Mouse (Mus musculus): ENCODE measurements around the gene Gm21897.
A peak's percentile ranks its signal among the peaks of the same experiment; 100 is the strongest.
"Not testable (repeated sequence)": the region's sequence is repeated elsewhere in the genome, so short reads cannot be mapped to it uniquely, and the experiment has no call there.

Gene Gm21897

DNA sequence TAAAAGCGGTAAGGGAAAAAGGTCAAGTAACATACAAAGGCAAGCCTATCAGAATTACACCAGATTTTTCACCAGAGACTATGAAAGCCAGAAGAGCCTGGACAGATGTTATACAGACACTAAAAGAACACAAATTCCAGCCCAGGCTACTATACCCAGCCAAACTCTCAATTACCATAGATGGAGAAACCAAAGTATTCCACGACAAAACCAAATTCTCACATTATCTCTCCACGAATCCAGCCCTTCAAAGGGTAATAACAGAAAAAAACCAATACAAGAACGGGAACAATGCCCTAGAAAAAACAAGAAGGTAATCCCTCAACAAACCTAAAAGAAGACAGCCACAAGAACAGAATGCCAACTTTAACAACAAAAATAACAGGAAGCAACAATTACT is at the start of gene Gm21897:
TSS of gene Gm21897 (plus strand) at position 301 of the 400 bp plus-strand sequence.
- not testable (repeated sequence) for DNase-seq (ENCODE audit: low spot score)

DNA sequence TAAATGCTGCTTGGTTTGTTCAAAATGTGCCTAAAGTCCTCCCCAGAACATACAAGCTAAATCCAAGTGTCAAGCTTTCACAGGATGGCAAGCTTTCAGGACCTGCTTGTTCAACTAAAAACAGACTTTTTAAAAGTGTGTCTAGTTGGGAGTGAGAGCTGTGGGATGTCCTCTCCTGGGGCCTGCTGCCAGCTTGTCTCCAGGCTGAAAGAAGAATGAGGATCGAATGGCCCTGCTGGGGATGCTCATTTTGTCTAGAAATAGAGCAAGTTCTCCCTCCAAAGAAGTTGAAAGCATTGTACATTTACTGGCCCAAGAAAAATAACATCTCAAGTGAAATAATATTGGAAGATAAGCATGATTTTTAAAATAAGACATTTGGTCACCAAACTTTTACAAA is 45.0 kb upstream of the Gm21897 start:
- DNase-seq (ENCODE audit: low spot score): no peak

DNA sequence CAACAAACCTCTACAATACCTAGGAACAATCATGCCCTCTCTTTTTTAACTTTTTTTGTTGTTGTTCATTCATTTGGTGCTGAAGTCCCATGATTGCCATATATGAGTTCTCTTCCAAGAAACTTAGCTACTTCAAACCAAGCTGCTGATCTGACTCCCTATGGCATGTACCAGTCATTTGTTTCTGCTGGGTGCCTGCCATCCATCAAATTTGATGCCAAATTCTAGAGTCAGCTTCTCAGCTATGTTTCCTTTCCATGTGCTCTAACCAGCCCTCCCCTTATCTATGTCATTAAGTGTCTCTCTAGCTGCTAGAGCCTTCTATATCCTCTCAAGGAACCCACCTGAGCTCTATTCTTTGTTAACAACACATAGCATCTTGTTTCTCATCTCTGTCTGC is 39.8 kb upstream of the Gm21897 start:
- no peak for DNase-seq (ENCODE audit: low spot score)

DNA sequence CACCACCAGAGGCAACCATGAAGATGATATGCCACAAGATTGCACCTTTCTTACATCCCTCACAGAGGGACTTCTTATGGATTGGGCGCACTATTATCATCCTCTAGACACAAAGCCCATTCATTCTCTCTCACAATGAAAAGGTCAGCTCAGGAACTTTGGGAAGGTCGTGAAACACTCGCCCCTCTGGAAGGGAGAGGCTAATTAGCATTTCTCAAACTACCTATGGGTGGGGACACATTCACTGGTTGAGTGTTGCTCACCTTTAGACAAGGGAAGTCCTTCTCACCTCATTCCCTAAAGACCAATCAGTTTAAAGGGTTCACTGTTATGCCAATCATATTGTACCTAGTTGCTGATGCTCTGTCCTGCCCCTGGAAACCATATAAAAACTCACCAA is 24.2 kb upstream of the Gm21897 start:
- DNase-seq (ENCODE audit: low spot score): no peak

DNA sequence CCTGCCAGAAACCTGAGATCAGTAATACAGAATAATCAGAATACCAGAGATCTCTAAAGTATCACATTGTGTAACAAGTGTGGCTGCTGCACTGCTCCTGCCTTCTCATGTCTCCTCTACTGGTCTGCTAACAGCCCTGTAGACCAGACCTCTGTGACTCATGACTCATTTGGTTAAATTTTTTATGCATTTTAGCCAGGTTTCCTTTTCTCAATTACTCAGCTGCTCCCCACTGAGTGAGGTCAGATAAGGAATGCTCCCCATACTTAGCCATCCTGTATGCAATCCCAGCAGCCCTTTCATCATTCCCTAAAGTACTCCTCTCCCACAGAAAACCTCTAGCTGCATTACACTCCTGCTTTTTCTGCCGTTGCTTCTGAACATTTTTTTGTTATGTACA is 23.0 kb upstream of the Gm21897 start:
- peak; percentile 44 for DNase-seq (ENCODE audit: low spot score)

DNA sequence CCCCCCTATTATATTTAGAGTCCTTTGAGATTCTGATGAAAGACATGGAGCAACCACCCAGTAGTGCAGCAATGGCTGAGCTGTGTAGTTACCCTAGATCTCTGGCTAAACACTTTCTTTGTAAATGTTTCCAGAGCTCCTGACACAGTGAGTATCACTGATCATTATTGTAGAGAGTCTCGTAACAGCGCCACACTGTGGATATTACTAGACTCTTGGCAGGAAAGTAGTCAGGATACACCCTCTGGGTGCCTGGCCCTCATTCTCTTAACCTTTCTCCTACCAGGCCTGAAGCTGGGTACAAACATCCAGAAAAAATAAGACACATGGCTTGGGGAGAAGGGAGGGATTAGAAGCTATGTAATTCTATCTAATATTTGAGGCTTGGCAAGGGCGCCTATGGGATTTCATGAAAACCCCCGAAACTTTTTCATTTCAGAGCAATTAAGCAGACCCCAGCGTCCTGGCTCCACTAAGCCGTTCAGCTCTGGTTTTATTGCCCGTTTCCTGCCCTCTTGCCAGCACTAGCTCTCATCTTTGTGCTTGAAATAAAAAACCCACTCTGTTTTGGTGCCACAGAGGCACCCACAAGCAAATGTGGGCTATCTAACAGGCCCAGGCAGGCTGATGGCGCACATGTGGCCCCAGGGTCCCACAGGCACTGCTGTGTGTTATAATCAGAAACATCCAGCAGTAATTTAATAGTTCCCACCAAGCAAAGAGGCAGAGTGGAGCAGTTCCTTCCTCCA is 22.2 kb upstream of the Gm21897 start:
- DNase-seq (ENCODE audit: low spot score): peak; percentile 55

DNA sequence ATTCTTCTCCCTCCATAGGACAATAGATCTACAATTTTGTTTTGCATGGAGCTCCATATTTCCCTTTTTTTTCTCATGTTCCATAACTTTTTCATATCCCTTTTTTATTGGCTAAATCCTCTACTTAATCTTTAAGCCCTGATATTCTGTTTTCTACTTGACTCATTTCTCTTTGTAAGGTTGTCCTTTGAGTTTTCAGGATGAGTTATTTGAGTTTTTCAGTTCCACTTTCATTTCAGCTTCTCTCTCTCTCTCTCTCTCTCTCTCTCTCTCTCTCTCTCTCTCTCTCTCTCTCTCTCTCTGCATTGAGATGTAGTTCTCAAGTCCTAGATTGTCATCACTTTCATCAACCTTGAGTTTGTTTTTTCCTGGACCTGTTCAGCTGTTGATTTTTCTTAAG is 17.3 kb downstream of the Gm21897 start:
- DNase-seq (ENCODE audit: low spot score): no peak

DNA sequence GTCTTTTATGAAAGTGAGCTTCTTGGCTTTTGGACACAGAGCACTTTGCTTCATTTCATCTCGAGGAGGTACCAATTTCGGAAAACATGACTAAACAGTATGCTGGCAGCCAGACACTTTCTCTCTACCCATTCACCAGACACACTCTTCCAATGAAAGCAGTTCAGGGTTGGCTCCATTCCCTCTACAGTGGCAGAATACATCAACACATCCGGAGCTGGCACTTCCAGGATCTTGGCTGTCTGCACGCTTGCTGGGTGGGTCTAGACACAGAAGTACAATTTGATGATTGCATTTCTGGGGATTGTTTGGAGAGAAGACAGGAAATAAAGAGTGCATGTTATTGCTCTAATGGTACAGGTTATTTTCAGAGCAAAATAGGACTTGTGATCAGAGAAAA is 21.8 kb downstream of the Gm21897 start:
- DNase-seq (ENCODE audit: low spot score): no peak

DNA sequence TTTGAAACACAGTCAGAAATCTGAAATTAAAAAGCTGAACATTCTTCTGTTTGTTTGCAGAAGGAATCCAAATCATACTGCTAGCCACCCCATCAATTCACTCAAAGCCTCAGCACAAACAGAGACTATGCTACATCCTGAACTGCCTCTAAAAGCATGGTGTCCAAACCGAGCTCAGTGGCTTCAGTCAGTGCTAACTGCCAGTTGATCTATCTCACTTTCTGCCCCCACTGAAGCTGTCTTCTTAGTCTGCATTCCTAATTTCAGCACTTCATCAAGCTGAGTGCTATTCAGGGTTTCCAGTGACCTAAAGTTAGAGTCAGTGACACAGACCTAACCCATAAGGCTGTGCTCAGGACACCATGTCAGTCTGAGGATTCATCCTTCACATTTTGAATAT is 28.8 kb downstream of the Gm21897 start:
- no peak for DNase-seq (ENCODE audit: low spot score)

DNA sequence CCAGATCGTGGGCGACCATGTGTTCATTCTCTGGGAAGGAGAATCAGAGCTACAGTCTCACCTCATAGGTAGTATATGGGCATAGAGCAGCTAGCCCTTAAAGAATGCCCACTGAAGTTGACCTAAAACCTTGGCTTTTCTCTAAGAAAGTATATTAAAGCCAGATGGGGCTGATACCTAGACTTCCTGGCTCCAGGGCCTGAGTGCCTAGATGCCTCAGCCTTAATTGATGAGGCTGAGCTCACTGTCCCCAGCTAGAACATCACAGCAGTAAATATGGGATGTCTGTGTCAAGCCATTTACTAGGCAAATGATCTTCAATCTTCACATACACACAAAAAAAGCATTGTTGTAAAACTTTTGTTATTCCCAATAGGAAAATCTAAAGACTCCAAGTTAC is 32.1 kb downstream of the Gm21897 start:
- DNase-seq (ENCODE audit: low spot score): no peak

DNA sequence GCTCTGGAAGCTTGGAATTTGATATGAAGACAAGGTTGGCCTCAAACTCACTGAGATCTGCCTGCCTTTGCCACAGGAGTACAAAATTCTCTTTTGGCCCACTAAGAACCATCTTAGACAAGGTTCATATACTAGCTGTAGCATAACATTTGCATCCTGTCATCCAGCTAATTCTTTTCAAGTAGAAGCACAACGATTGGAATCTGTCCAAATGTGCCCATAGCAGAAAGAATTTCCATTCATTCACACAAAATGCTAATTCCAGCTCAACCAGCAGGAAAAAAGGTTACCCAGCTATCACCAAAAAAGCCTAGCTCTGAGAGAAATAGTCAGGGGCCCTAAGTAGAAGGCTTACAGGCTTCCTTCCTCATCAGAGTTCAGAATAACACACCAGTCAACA is 34.0 kb downstream of the Gm21897 start:
- DNase-seq (ENCODE audit: low spot score): no peak

DNA sequence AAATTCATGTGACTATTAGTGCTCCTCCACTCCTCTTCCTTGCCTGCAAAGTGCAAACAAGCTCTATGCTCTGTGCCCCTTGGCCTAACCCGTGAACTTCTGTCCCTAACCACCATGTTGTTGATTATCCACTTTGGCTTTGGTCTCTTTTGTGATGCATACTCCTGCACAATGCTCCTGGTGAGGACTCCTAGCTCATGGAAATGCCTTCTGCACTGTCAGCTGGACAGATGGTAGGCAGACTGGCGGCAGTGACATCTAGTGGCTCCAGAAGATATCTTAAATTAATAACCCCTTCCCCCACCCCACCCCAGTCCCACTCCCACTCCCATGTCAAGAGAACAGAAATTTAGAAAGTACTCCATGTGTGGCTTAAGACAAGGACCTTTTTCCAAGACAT is 35.1 kb downstream of the Gm21897 start:
- no peak for DNase-seq (ENCODE audit: low spot score)

DNA sequence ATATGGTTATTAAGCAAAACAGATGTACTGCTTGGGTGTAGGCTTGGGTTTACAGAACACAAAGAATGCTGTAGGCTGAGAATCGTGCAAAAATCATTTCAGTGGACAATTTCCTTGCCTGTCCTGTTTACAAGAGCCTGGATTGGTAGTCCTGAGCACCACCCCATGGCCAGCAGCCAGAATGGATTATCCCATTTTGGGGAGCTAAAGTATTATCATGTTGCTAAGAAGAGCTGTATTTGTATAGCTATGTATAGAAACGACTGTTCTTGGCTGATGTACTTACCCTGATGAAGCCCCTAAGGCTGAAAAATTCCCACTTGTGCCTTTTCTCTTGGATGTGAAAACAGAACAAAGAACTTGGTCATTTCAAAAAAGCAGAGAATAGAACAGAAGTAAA is 37.6 kb downstream of the Gm21897 start:
- no peak for DNase-seq (ENCODE audit: low spot score)

DNA sequence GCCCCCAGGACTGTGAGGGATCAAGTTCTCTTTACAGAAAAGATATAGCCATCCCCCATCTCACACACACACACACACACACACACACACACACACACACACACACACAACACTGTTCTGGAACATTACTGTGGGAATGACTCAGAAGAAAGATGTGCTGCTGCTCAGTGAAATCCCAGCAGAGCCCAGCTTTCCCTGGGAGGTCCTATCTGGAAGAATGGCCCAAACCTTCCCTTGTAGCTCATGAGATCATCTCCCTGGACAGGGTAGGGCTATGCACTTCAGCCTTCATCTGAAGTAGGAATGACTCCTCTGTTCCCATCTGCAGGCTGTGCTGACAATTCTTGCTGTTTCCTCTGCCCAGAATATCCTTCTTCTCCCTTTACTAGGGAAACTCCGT is 38.1 kb downstream of the Gm21897 start:
- no peak for DNase-seq (ENCODE audit: low spot score)

DNA sequence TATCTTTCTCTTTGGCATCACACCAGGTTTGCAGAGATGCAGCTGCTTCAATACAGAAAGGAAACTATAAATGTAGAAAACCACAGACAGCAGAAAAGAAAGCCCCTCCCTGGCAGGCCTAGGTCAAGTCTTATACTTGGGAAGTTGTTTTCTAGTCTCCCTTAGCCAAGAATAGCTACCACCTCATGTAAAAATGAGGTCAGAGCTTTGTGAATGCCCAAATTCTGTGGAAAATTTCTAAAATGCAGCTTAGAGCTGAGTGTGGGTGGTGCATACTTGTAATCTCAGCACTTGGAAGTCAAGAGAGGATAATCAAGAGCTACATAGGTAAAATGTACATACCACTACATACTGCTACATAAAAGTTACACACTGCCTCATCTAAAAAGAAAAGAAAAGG is 40.5 kb downstream of the Gm21897 start:
- no peak for DNase-seq (ENCODE audit: low spot score)

DNA sequence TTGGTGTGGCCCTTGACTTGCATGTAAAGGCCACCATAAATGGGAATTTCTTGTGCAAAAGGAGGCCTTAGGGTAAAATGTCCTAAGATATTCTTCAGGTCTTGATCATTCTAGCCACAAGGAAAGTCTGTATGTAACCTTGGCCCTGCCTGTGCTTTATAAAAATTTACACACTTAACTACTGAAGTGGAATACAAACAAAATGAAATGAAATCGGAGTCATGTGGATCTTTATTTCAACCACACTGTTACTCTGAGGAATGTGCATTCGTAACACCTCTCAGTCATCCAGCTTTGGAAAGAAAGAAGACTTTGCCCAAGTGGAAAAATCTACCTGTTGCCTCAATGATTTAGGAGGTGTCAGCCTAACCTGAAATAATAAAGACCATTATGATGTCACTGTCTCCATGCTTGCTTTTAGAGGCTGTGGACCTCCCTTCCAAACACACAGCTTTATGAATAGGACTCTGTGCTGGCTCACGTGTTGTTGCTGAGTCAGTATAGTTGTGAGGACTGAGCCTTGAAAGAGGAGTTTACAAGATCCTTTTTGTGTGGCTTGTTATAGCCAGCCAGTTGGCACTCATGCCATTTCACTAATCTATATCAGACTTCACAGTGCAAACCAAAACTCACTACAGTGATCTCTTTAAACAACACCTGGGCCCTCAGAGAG is 42.0 kb downstream of the Gm21897 start:
- no peak for DNase-seq (ENCODE audit: low spot score)

DNA sequence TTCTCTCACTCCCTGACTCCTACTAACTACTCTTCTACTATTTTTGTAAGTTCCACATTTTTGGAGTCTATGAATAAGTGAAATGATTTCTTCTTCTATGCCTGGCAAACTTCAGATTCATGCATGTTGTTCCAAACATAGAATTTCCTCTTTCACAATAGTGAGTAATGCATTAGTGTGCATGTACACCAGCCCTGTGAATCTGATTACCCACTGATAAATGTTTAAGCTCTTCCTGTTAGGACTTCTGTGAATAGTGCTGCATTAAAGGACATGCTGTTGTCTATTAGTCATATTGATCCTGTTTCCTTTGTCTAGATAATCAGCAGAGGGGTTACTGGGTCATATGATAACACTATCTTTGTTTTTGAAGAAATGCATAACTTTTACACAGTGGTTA is 43.6 kb downstream of the Gm21897 start:
- DNase-seq (ENCODE audit: low spot score): no peak

Measured in MN1 (cell line).